Mouse (Mus musculus) layer of hippocampus, postnatal 36 days (tissue): Measurements from ENCODE around the gene Arhgef11. TPM values are rescaled to one million over a fixed set of nuclear protein-coding genes. Genes with fewer than 3 reads are reported as not detected.
A peak's percentile ranks its signal among the peaks of the same experiment; 100 is the strongest.

Experiments used
- DNase-seq, 2 experiments: peaks; one replicate each; pipeline ENCODE4 v3.0.0; 2022
- total RNA-seq, 2 experiments: library from RNA; stranded (reverse); gene quantifications; 2 replicates each; pipeline ENCODE4 v1.2.3; 2021

Arhgef11 gene
- total RNA-seq, 2 experiments from 2014 or later: 60.5 to 62.4 TPM

DNA sequence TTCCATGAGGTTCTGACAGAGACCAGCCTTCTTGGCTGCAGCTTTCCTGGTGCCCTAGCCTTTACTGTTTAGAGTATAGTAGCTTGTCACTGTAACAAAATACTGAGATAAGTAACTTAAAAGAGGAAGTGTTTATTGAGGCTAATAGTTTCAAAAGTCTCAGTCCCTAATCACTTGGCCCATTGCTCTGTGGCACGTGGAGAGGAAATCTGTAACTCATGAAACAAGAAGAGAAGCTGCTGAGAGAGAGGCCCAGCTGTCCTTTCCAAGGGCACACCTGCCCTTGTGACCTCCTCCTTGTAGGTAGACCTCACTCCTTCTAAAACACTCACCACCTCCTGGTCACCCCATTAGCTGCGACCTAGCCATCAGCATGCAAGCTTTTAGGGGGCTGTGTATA lies 101.2 kb downstream of the Arhgef11 start:
- DNase-seq: no peak

DNA sequence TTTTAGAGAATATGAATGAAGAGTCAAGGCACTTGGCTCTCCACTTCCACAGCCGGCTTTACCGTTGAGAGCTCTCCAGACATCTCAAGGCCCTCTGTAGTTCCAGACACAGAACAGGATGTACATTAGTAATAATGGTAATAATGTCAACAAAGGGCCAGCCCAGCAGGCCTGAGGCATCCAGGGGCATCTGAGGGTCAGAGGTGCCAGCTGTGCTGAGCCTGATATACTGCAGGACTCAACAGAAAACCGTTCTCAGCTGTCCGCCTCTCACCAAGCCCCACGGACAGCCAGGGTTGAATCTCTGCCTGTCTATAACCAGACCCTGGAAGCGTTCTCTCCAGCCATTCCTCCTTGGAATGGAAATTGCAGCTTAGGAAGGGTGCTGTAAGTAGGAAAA lies 107.2 kb downstream of the Arhgef11 start:
- DNase-seq: no peak

GRCm38 (mm10) chr3:87725396-87726160 lies 108.2 kb downstream of the Arhgef11 start:
- no peak for DNase-seq

- DNase-seq: no peak
These were observed 108.8 kb downstream of the Arhgef11 start for GRCm38 (mm10) chr3:87726191-87726590.

GRCm38 (mm10) chr3:87728696-87729095 lies 111.3 kb downstream of the Arhgef11 start:
- DNase-seq: no peak

DNA sequence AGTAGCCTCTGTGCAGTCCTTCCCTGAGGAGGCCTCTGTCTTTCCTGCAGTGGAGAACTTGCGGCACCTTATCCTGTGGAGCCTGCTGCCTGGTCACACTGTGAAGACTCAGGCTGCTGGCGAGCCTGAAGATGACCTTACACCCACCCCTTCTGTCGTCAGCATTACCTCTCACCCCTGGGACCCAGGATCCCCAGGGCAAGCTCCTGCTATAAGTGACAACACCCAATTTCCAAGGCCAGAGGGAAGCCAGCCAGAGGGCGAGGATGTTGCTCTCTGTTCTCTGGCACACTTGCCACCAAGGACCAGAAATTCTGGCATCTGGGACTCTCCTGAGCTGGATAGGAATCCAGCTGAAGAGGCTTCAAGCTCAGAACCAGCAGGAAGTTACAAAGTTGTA lies 115.7 kb downstream of the Arhgef11 start:
- no peak for DNase-seq

- DNase-seq: no peak
These were observed 116.8 kb downstream of the Arhgef11 start for GRCm38 (mm10) chr3:87733984-87734761.

DNA sequence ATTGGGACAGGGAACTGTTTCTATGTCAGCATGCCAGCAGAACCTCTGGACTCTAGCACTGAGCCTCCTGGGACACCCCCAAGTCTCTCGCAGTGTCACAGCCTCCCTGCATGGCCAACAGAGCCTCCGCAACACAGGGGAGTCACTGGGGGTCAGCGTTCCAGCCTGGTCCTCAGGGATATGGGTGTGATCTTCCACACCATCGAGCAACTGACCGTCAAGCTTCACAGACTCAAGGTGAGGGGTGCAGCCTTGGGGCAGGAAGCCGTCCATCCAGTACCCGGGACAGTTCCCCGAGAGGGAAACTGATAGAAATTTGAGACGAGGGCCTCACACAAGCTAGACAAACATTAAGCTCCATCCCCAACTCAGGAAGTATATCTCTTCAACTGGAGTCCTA lies 118.0 kb downstream of the Arhgef11 start:
- no peak for DNase-seq

- DNase-seq: no peak
These were observed 121.5 kb downstream of the Arhgef11 start for GRCm38 (mm10) chr3:87738906-87739305.

GRCm38 (mm10) chr3:87742013-87742412 lies 124.7 kb downstream of the Arhgef11 start:
- DNase-seq: no peak

DNA sequence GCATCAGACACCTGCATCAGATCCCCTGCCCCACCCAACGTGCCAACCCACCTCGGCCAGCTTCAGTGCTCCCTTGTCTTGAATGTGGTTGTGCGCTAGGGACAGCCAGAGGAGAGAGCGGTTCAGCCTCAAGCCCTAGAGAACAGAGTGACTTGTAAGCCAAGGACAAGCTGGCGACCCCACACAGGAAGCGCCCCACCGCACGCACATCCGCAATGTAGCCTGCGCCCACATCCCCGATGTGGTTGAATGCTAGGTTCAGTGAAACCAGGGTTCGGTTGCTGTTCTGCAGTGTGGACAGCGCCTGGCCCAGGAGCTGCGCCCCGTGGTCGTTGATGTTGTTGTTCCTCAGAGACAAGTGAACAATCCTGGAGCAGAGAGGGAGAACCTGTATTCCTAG lies 125.4 kb downstream of the Arhgef11 start:
- DNase-seq: no peak

DNA sequence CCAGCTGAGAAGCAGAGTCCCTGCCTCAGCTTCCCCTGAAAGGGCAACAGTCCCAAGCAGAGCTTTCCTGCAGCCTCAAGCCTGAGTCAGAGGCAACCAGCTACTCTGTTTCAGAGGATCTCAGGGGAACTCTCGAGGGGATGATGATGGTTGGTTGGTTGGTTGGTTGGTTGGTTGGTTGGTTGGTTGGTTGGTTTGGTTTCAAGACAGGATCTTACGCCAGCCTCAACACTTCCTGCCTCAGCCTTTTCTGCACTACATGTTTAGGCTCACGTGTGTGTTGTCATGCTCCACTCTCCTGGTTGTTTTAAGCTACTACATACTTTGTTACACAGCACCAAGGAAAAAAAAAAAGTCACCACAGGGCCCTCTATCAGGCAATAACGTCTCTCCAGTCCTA lies 126.6 kb downstream of the Arhgef11 start:
- no peak for DNase-seq

DNA sequence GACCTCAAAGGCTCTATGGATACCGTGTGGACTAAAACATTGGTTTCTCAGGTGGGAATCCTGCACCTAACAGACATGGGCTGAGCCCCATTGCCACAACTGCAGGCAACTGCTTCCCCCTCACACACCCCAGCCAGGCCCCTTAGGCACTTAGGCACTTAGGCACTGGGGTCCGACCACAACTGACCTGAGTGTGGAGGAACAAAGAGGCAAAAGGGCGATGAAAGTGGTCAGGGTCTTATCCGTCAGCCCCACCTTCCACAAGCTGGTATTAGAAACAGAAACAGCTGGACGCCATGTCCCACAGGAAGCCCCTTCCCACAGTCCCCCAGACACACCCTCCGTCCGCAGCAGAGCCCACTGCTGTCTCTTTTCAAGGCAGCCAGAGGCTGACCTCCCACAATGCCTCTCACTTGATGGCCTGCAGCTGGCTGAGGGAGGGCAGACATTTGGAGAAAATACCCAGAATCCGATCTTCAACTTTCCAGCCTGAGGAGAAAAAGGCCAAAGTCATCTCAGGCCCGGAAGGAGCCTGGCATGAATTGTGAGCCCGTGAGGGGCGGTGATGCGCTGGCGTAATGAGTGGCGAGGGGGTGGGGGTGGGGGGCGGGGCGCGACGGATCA lies 127.8 kb downstream of the Arhgef11 start:
- no peak for DNase-seq

DNA sequence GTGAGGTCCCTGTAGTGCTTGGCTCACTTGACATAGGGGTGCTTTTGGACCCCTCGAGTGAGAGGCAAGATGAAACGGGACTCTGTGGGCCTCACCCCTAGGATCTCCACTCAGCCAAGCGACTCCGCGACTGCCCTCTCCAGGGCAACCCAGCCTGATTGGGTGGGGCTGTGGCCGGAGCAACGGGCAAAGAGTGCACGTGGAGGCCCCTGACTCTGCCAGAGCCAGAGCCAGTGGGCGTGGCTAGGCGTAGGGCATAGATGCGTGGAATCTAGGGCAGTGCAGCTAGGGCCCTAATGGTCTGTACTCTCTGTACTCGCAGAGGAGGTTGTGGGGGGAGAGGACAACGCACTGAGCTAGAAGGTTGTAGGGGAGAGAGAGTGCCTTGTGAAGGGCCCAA lies 131.1 kb downstream of the Arhgef11 start, which contains the start of gene Lrrc71:
TSS of gene Lrrc71 (minus strand) at position 195 of the 400 bp plus-strand sequence.
- no peak for DNase-seq

- DNase-seq: peak; percentile 45 to 61
These were observed 131.7 kb downstream of the Arhgef11 start for GRCm38 (mm10) chr3:87749036-87749435.

GRCm38 (mm10) chr3:87749977-87750376 lies 132.6 kb downstream of the Arhgef11 start:
- DNase-seq: no peak

DNA sequence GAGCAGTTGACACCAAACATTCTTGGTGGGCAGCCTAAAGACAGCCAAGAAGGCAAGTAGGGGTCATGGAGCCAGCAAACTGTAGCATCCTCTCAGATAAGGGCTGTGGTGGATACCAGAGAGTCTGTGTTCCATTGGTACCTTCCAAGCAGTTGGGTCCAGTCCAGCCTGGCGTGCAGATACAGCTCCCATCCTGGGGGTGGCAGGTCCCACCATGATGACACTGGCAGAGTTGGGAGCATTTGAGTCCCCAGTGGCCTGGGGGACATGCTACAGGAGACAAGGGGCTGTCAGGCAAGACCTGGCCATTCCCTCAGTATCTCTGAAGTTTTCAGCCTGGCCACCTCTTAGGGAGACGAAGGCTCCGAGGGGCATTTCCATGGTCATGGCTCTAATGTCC lies 135.2 kb downstream of the Arhgef11 start:
- no peak for DNase-seq

- DNase-seq: no peak
These were observed 136.5 kb downstream of the Arhgef11 start for GRCm38 (mm10) chr3:87753829-87754228.

- DNase-seq: peak; percentile 87 to 89
These were observed 138.6 kb downstream of the Arhgef11 start for GRCm38 (mm10) chr3:87755964-87756363.

DNA sequence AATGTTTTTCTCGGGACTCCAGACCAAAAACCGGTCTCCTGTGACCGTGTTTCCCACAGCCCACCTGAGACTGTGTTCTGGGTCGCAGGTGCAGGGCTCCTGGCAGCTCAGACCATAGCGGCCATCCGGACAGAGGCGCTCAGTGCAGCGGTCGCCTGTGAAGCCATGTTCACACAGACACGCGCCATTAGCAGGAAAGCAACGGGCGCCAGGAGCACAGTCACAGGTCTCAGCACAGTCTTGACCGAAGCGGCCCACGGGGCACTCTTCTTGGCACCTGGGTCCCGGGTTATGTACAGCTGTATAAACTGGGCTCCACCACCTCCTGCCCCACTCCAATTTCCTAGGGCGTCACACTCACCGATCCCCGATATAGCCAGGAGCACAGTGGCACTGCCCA lies 139.1 kb downstream of the Arhgef11 start:
- no peak for DNase-seq

GRCm38 (mm10) chr3:87758641-87759040 lies 141.3 kb downstream of the Arhgef11 start:
- no peak for DNase-seq

DNA sequence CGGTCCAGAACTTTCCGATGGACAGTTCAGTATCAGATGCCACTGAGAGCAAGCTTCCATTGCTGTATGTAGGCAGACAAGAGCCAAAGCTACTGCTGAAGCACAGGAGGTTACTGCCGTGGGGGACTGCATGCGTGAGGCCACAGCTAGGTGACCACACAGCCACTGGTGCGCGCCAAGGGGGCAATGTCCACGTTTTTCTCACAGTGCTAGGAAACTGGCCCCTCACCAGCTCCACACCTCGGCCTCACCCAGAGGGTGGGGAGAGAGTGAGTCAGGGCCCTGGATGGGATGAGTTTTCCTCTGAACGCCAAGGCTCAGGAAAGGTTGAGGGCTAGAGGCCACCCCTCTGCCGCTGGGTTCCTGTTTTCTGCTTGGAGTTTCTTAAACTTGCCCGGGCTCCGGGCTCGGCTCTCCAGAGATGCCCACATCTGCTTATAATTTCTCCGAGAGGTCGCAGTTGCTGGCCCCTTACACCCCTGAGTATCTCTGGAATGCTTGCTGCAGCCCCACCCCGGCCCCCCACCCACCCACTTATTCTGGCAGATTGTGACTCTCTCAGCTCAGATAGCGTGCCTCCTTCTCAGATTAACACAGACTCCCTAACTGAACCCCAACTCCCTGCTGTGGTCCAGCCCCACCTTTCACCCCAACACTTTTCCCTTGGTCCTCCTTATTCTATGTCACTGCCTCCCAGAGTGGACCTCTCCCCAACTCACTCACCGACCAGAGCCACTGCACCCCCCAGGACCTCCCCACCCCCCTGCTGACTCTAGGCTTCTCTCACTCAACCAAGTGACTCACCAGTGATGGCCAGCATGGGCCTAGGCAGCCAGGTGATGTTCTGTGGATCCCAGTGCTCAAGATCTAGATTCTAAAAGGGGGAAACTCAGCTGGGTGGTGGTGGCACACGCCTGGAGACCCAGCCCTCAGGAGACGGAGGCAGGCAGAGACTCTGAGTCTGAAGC lies 144.3 kb downstream of the Arhgef11 start:
- DNase-seq: no peak
